Mouse (Mus musculus) lung, postnatal 0 days (tissue): ENCODE data around the gene Cul3.

Experiments
- CTCF ChIP-seq: IDR thresholded peaks from 2 replicates; pipeline ENCODE4 v1.5.1; 2016; ENCODE audit warnings: antibody characterized with exemption, mild to moderate bottlenecking
- EP300 ChIP-seq: IDR thresholded peaks from 2 replicates; pipeline ENCODE4 v1.6.1; 2016; ENCODE audit warnings: antibody characterized with exemption, mild to moderate bottlenecking, control low read depth

DNA sequence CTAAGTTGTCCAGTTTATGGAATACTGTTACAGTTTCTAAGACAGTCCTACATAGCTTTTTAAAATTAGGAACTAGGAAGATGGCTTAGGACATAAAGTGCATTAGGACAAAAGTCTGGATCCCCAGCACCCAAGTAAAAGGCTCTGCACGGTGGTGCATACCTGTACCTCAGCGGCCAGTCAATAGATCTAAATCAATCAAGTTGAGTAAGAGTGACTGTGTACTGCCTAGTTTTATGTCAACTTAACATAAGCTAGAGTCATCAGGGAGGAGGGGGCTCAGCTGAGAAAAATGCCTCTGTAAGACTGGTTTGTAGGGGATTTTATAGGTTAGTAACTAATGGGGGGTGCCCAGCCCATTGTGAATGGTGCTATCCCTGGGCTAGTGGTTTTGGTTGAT, 9.3 kb downstream of the Cul3 start:
- no peak for TF ChIP-seq EP300
- TF ChIP-seq CTCF, result no peak
